Mouse (Mus musculus) Muller cell, postnatal 12 days (primary cell): Measurements from ENCODE around the gene Srsf7.
"Not testable (repeated sequence)": the region's sequence is repeated elsewhere in the genome, so short reads cannot be mapped to it uniquely, and the experiment has no call there.

Experiments
- DNase-seq: peaks from one replicate; pipeline ENCODE4 v3.0.0-alpha.2; 2015; ENCODE audit errors: inconsistent ontology term

The Srsf7 gene

GRCm38 (mm10) chr17:80206671-80207581 lies at the start of gene Srsf7, which contains the start of gene Ttc39d:
Srsf7 (minus strand) TSS chr17:80207307.
Ttc39d (plus strand) TSS chr17:80207460.
- DNase-seq = peak; percentile 97

- DNase-seq = peak; percentile 70
Observed at GRCm38 (mm10) chr17:80255208-80255607, 48.1 kb upstream of the Srsf7 start.

- DNase-seq = no peak
Observed at GRCm38 (mm10) chr17:80254421-80254820, 47.3 kb upstream of the Srsf7 start.

- peak; percentile 3 for DNase-seq
Observed at GRCm38 (mm10) chr17:80252757-80253525, 45.8 kb upstream of the Srsf7 start.

- no peak for DNase-seq
Observed at GRCm38 (mm10) chr17:80243116-80243515, 36.0 kb upstream of the Srsf7 start.

- no peak for DNase-seq
Observed at GRCm38 (mm10) chr17:80241594-80241993, 34.5 kb upstream of the Srsf7 start.

- no peak for DNase-seq
Observed at GRCm38 (mm10) chr17:80237475-80237874, 30.4 kb upstream of the Srsf7 start.

GRCm38 (mm10) chr17:80236805-80237204 lies 29.7 kb upstream of the Srsf7 start:
- no peak for DNase-seq

GRCm38 (mm10) chr17:80235477-80235876 lies 28.4 kb upstream of the Srsf7 start:
- DNase-seq = no peak

- DNase-seq = no peak
Observed at GRCm38 (mm10) chr17:80234376-80234775, 27.3 kb upstream of the Srsf7 start.

- DNase-seq = no peak
Observed at GRCm38 (mm10) chr17:80233844-80234243, 26.7 kb upstream of the Srsf7 start.

GRCm38 (mm10) chr17:80229396-80229795 lies 22.3 kb upstream of the Srsf7 start:
- DNase-seq = no peak

GRCm38 (mm10) chr17:80225142-80225541 lies 18.0 kb upstream of the Srsf7 start:
- not testable (repeated sequence) for DNase-seq

- DNase-seq = peak; percentile 82
Observed at GRCm38 (mm10) chr17:80224326-80225116, 17.4 kb upstream of the Srsf7 start, which contains the start of gene Gemin6. Gemin6 (plus strand) TSS chr17:80224441.

GRCm38 (mm10) chr17:80223829-80224228 lies 16.7 kb upstream of the Srsf7 start:
- no peak for DNase-seq

- DNase-seq = no peak
Observed at GRCm38 (mm10) chr17:80221890-80222628, 15.0 kb upstream of the Srsf7 start.

- DNase-seq = no peak
Observed at GRCm38 (mm10) chr17:80221202-80221601, 14.1 kb upstream of the Srsf7 start.

- no peak for DNase-seq
Observed at GRCm38 (mm10) chr17:80220131-80220530, 13.0 kb upstream of the Srsf7 start.

GRCm38 (mm10) chr17:80213998-80214397 lies 6.9 kb upstream of the Srsf7 start:
- DNase-seq = not testable (repeated sequence)

- DNase-seq = no peak
Observed at GRCm38 (mm10) chr17:80206301-80206670, 821 bp downstream of the Srsf7 start.

- DNase-seq = no peak
Observed at GRCm38 (mm10) chr17:80205657-80206056, 1.4 kb downstream of the Srsf7 start.
